Mouse (Mus musculus): ENCODE measurements at regions not wholly inside any gene's neighbourhood (a gene's known extent, or its start where the extent isn't known, plus 50 kb on each side); places are given as distances from the start of the nearest gene placed in this dataset.

DNA sequence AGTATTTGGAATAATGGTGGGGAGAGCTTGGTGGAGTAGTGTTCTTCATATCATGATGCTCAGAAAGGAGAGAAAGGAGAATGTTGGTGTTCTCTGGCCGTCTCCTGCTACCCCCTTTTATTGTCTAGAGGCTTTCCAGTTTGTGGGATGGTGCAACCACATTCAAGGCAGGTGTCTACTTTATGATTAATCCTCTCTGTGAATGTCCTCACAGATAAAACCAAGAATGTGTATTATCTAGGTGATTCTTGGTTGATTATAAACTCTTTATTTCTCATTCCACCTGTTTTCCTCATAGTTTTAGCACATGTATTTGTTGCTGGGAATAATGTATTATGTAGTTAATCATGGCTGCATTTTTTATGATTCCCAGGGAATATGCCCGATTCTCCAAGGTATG lies 910.9 kb upstream of the Lrrc6 start:
- no peak for TF ChIP-seq GATA4 (IDR thresholded peaks at IDR 0.05; ENCODE audit: insufficient replicate concordance, low read length)

- no peak for TF ChIP-seq GATA4 (IDR thresholded peaks at IDR 0.05; ENCODE audit: insufficient replicate concordance, low read length)
Observed at GRCm38 (mm10) chr15:67410012-67410411, 909.3 kb upstream of the Lrrc6 start.

GRCm38 (mm10) chr15:67408871-67409559 lies 908.3 kb upstream of the Lrrc6 start:
- no peak for TF ChIP-seq GATA4 (IDR thresholded peaks at IDR 0.05; ENCODE audit: insufficient replicate concordance, low read length)

DNA sequence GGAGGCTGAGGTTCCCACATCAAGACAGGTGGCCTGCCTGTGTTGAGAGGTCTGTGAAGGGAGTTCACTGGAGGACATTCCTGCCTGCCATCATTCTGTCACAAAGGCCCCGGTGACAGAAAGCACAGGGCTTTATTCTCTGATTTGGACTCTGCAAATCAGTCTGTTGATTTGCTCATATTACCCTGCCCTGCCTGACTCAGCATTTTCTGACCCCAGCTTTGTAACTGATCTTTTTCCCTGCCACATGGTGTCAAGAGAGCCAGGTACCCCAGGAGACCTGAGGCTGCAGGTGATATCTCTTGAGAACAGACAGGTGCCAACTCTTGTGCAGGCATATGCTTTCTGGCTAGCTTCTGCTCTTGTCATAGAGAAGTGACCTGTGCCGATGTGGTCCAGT lies 906.5 kb upstream of the Lrrc6 start:
- no peak for TF ChIP-seq GATA4 (IDR thresholded peaks at IDR 0.05; ENCODE audit: insufficient replicate concordance, low read length)

DNA sequence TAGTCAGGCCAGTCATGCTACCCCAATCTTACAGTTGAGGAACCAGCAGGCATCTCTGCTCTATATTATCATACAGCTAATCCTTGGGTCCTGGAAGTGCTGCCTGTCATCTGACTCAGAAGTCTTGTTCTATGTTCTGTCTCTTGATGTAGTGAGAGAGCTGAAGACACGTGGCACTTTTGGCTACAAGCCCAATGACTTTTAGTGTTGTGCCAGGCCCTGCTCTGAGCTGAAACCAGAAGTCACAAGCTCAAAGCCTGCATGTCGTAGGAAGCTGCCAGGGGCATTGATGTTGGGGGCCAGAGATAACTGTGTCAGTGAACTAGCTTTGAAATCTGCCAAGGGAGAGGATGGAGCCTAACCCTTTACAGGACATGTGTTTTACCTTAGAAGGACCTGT lies 904.8 kb upstream of the Lrrc6 start:
- no peak for TF ChIP-seq GATA4 (IDR thresholded peaks at IDR 0.05; ENCODE audit: insufficient replicate concordance, low read length)

GRCm38 (mm10) chr15:67405011-67405410 lies 904.3 kb upstream of the Lrrc6 start:
- TF ChIP-seq GATA4 (IDR thresholded peaks at IDR 0.05; ENCODE audit: insufficient replicate concordance, low read length) = no peak

DNA sequence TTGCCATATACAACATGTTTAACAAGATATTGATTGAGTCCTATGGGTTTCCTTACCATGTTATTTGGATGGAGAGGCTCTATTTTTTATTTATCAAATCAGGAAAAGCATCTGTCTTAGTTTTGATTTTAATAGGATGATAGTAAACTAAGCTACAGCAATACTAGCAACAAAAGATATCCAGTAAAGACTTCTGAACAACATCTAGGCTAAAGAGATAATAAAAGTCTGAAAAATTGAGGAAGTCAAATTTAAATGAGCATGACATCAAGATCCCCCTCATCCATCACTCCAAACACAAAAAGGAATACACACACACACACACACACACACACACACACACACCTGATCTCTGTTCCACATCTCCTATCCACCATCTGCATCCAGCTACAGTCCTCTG lies 901.6 kb upstream of the Lrrc6 start:
- no peak for TF ChIP-seq GATA4 (IDR thresholded peaks at IDR 0.05; ENCODE audit: insufficient replicate concordance, low read length)

DNA sequence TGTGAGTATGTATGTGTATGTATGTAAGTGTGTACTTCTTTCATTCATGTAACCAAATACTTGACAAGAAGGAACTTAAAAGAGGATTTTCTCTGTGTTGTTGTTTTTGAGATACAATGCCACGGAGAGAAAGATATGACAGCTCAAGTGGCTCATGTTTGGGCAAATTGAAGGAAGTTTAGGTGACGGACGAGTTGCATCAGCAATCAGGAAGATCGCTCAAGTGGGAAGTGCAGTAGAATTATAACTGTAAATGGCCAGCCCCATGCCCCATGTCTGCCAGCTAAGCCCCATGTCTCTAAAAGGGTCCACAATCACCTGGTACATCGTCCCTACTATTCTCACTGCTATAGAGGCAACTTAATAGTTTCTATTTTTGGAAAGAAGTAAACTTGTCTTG lies 896.6 kb upstream of the Lrrc6 start:
- no peak for TF ChIP-seq GATA4 (IDR thresholded peaks at IDR 0.05; ENCODE audit: insufficient replicate concordance, low read length)

GRCm38 (mm10) chr15:67395114-67395513 lies 894.4 kb upstream of the Lrrc6 start:
- no peak for TF ChIP-seq GATA4 (IDR thresholded peaks at IDR 0.05; ENCODE audit: insufficient replicate concordance, low read length)

DNA sequence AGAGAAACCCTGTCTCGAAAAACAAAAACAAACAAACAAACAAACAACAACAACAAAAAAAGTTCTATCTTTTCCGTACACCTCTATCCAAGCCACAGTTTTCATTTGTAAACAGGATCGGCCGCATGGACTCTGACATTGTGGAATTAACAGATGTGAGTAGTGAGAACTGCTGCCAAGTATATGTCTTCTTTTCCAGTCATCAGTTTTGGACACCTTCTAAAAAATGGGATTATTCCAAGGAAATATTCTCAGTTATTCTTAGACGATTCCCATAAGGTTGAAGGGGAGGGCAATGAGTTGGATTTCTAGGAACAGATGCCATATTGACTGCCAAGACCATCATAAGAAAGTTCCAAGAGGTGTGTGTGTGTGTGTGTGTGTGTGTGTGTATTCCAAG lies 891.2 kb upstream of the Lrrc6 start:
- TF ChIP-seq GATA4 (IDR thresholded peaks at IDR 0.05; ENCODE audit: insufficient replicate concordance, low read length) = no peak

GRCm38 (mm10) chr15:67388514-67388913 lies 887.8 kb upstream of the Lrrc6 start:
- TF ChIP-seq GATA4 (IDR thresholded peaks at IDR 0.05; ENCODE audit: insufficient replicate concordance, low read length) = no peak

GRCm38 (mm10) chr15:67386896-67387295 lies 886.2 kb upstream of the Lrrc6 start:
- TF ChIP-seq GATA4 (IDR thresholded peaks at IDR 0.05; ENCODE audit: insufficient replicate concordance, low read length) = no peak

DNA sequence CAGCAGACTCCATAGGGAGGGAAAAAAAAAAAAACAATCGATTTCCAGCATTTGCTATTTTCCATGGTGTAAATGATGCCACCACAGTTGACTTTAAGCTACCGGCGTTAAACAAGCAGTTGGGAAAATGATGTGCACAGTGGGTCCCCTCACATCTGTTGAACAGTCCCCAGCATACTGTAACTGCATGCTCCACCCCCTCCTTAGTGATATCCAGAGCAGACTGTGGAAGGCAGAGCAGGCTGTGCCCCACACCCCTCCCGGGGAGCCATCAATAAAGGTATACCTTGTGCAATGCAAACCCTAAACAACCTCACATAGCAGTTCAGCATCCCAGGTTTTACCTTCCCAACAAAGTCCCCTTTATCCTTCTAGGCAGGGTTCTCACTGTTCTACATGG lies 872.9 kb upstream of the Lrrc6 start:
- TF ChIP-seq GATA4 (IDR thresholded peaks at IDR 0.05; ENCODE audit: insufficient replicate concordance, low read length) = no peak

- TF ChIP-seq GATA4 (IDR thresholded peaks at IDR 0.05; ENCODE audit: insufficient replicate concordance, low read length) = no peak
Observed at GRCm38 (mm10) chr15:67373030-67373429, 872.3 kb upstream of the Lrrc6 start.

DNA sequence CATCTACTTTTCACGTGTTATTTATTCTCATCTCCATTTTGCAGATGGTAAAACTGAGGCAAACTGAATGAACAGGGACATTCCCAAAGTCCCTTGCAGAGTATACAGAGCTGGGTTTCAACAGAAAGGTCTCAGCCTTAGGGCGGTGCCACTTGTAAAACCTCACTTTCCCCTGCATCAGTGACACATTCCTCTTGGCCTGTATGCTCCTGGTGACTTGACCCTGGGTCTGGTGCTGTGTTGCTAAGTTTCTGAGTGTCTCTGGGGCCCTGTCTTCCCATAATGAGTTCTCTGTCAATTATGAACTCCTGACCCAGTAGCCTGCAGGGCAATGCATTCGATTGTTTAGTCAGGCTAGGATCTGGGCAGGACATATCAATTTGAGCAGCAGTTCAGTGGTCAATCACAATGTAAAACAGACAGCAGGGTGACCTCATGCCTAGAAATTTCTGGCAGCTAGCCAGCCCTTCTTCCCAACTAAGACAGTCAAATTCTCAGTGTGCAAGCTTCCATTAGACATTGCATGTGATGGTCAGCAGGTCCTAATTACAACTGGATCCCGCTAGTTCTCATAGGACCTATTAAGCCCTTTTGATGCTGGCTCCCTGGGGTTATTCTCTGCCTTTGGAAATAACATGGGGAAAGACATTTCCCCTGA lies 863.5 kb upstream of the Lrrc6 start:
- TF ChIP-seq GATA4 (IDR thresholded peaks at IDR 0.05; ENCODE audit: insufficient replicate concordance, low read length) = no peak

- no peak for TF ChIP-seq GATA4 (IDR thresholded peaks at IDR 0.05; ENCODE audit: insufficient replicate concordance, low read length)
Observed at GRCm38 (mm10) chr15:67361012-67361571, 860.4 kb upstream of the Lrrc6 start.
